Mouse (Mus musculus) megakaryocyte progenitor cell, adult 5-6 weeks (primary cell): Measurements from ENCODE around the gene Atp8b4. TPM values are rescaled to one million over a fixed set of nuclear protein-coding genes. Genes with fewer than 3 reads are reported as not detected.

Experiments used
- ATAC-seq: replicated peaks from 2 replicates; pipeline ENCODE4 v1.8.0; 2016; ENCODE audit warnings: mild to moderate bottlenecking, moderate TSS enrichment, inconsistent platforms; ENCODE audit not compliant: poor library complexity
- total RNA-seq, 2 experiments: library from RNA; stranded (forward) in 1 of 2; stranded (reverse) in 1 of 2; fragments of 157-497, 149-512 nt in 1 of 2; fragments of 200-1000 nt in 1 of 2; gene quantifications; 2 replicates each; pipeline versions ENCODE4 v1.2.3 to v1.2.4; 2015 to 2017

Atp8b4 gene
- total RNA-seq, 2 experiments from 2014 or later = 297 to 305 TPM

- ATAC-seq = no peak
Measured at GRCm38 (mm10) chr2:126441586-126441985, 58.9 kb downstream of the Atp8b4 start.

- no peak for ATAC-seq
Measured at GRCm38 (mm10) chr2:126434712-126435111, 65.8 kb downstream of the Atp8b4 start.

- ATAC-seq = no peak
Measured at GRCm38 (mm10) chr2:126434305-126434704, 66.2 kb downstream of the Atp8b4 start.

GRCm38 (mm10) chr2:126432481-126433066 is 67.9 kb downstream of the Atp8b4 start:
- ATAC-seq = no peak

GRCm38 (mm10) chr2:126429282-126429681 is 71.2 kb downstream of the Atp8b4 start:
- peak; percentile 91 for ATAC-seq

- ATAC-seq = peak; percentile 17; the same call in 1 of the 2 replicates
Measured at GRCm38 (mm10) chr2:126425223-126425622, 75.3 kb downstream of the Atp8b4 start.

- ATAC-seq = no peak
Measured at GRCm38 (mm10) chr2:126424714-126425113, 75.8 kb downstream of the Atp8b4 start.

- ATAC-seq = no peak
Measured at GRCm38 (mm10) chr2:126420901-126421300, 79.6 kb downstream of the Atp8b4 start.

- no peak for ATAC-seq
Measured at GRCm38 (mm10) chr2:126418916-126419315, 81.6 kb downstream of the Atp8b4 start.

GRCm38 (mm10) chr2:126416772-126417171 is 83.7 kb downstream of the Atp8b4 start:
- ATAC-seq = no peak

GRCm38 (mm10) chr2:126415981-126416380 is 84.5 kb downstream of the Atp8b4 start:
- ATAC-seq = no peak

GRCm38 (mm10) chr2:126412759-126413158 is 87.7 kb downstream of the Atp8b4 start:
- peak; percentile 63 for ATAC-seq

GRCm38 (mm10) chr2:126399454-126399853 is 101.0 kb downstream of the Atp8b4 start:
- peak; percentile 52; the same call in 1 of the 2 replicates for ATAC-seq

GRCm38 (mm10) chr2:126399017-126399416 is 101.5 kb downstream of the Atp8b4 start:
- ATAC-seq = no peak

- peak; percentile 51; the same call in 1 of the 2 replicates for ATAC-seq
Measured at GRCm38 (mm10) chr2:126398216-126398615, 102.3 kb downstream of the Atp8b4 start.

GRCm38 (mm10) chr2:126397513-126397912 is 103.0 kb downstream of the Atp8b4 start:
- peak; percentile 64 for ATAC-seq

GRCm38 (mm10) chr2:126394924-126395323 is 105.5 kb downstream of the Atp8b4 start:
- ATAC-seq = no peak

GRCm38 (mm10) chr2:126387458-126388037 is 112.9 kb downstream of the Atp8b4 start:
- peak; percentile 74 for ATAC-seq

GRCm38 (mm10) chr2:126386056-126386455 is 114.4 kb downstream of the Atp8b4 start:
- ATAC-seq = peak; percentile 65

GRCm38 (mm10) chr2:126380300-126380699 is 120.2 kb downstream of the Atp8b4 start:
- ATAC-seq = no peak

GRCm38 (mm10) chr2:126371634-126372033 is 128.8 kb downstream of the Atp8b4 start:
- ATAC-seq = peak; percentile 80

- peak; percentile 81 for ATAC-seq
Measured at GRCm38 (mm10) chr2:126369815-126370214, 130.7 kb downstream of the Atp8b4 start.
